Mouse (Mus musculus) activated CD4-positive, CD25-positive, alpha-beta regulatory T cell, adult 4 months (primary cell): ENCODE data around the gene Purb. TPM values are rescaled to one million over a fixed set of nuclear protein-coding genes. Genes with fewer than 3 reads are reported as not detected.

Experiments used
- ATAC-seq: one replicate; pipeline ENCODE4 v1.8.0; 2017
- polyA plus RNA-seq, 2 experiments: library from polyadenylated mRNA; unstranded; fragments of 100-300 nt; shearing (Covaris generic); gene quantifications; one replicate each; pipeline ENCODE4 v1.2.1; 2017

Gene Purb
- 10 to 100 TPM; 20.4 to 21.9 TPM for polyA plus RNA-seq

- ATAC-seq = peak; percentile 82
Observed at GRCm38 (mm10) chr11:6475867-6476484, at the start of gene Purb. Gene Purb (minus strand): TSS chr11:6475917.

- ATAC-seq = no peak
Observed at GRCm38 (mm10) chr11:6525241-6525640, 49.5 kb upstream of the Purb start.

- no peak for ATAC-seq
Observed at GRCm38 (mm10) chr11:6524880-6525238, 49.1 kb upstream of the Purb start.

- ATAC-seq = no peak
Observed at GRCm38 (mm10) chr11:6524165-6524879, 48.6 kb upstream of the Purb start.

GRCm38 (mm10) chr11:6523662-6524088, 48.0 kb upstream of the Purb start:
- ATAC-seq = no peak

GRCm38 (mm10) chr11:6522782-6523525, 47.2 kb upstream of the Purb start:
- peak; percentile 18 for ATAC-seq

- peak; percentile 77 for ATAC-seq
Observed at GRCm38 (mm10) chr11:6520507-6521173, 44.9 kb upstream of the Purb start, which contains the start of gene Myo1g. Gene Myo1g (minus strand): TSS chr11:6520965.

- ATAC-seq = peak; percentile 50
Observed at GRCm38 (mm10) chr11:6519491-6520033, 43.8 kb upstream of the Purb start.

- ATAC-seq = no peak
Observed at GRCm38 (mm10) chr11:6514837-6515236, 39.1 kb upstream of the Purb start.

- no peak for ATAC-seq
Observed at GRCm38 (mm10) chr11:6508269-6508876, 32.7 kb upstream of the Purb start.

- ATAC-seq = no peak
Observed at GRCm38 (mm10) chr11:6506516-6506915, 30.8 kb upstream of the Purb start.

- no peak for ATAC-seq
Observed at GRCm38 (mm10) chr11:6504689-6505088, 29.0 kb upstream of the Purb start.

- ATAC-seq = no peak
Observed at GRCm38 (mm10) chr11:6504226-6504625, 28.5 kb upstream of the Purb start.

- ATAC-seq = no peak
Observed at GRCm38 (mm10) chr11:6502506-6502905, 26.8 kb upstream of the Purb start.

- ATAC-seq = peak; percentile 71
Observed at GRCm38 (mm10) chr11:6497311-6497948, 21.7 kb upstream of the Purb start.

GRCm38 (mm10) chr11:6489691-6490503, 14.2 kb upstream of the Purb start:
- ATAC-seq = no peak

GRCm38 (mm10) chr11:6489257-6489656, 13.5 kb upstream of the Purb start:
- no peak for ATAC-seq

GRCm38 (mm10) chr11:6488041-6488684, 12.4 kb upstream of the Purb start:
- ATAC-seq = no peak

- no peak for ATAC-seq
Observed at GRCm38 (mm10) chr11:6487496-6487895, 11.8 kb upstream of the Purb start.

GRCm38 (mm10) chr11:6486916-6487315, 11.2 kb upstream of the Purb start:
- no peak for ATAC-seq
